ENCODE assay signal across 8 mouse cellular contexts in the genomic region with DNA sequence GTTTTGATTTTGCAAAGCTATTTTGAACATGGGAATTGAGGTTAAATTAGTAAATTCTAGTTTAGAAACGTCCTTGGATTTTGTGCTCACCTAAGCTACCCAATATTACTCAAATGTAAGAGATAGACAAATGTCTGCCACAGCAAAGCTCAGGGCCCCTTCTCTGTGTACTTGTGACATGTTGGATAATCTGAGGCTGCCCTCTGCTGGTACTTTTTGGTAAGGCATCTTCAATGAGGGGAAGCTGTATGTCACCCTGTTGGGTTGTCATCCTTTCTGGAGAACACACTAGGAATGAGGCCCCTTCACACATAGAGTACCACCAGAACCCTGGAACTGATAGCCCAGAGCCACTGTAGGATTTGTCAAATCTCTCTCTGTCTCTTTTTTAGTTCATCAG. TPM values are rescaled to one million over a fixed set of nuclear protein-coding genes. Genes with fewer than 3 reads are reported as not detected.
DNase-seq lines count a peak whose midpoint lies in the region; ATAC-seq and TF ChIP-seq lines count a peak whose summit lies in the region.

No protein-coding gene starts in this region.

- TF ChIP-seq CTCF in cortical plate, adult 2 months (IDR thresholded peaks at IDR 0.05; ENCODE audit: extremely low read depth, insufficient read depth, low read length), result peak; percentile 91
- peak; percentile 56 for TF ChIP-seq CTCF in lung, adult 2 months (IDR thresholded peaks at IDR 0.05; ENCODE audit: insufficient read depth, low read length)

- H3K4me3 ChIP-seq in cortical plate, adult 2 months (ENCODE audit: insufficient read depth, low read length), result no peak overlapping the region
- no peak overlapping the region for H3K4me3 ChIP-seq in lung, adult 2 months (replicated peaks; ENCODE audit: extremely low read depth, low read depth, low read length)

- H3K4me1 ChIP-seq in cortical plate, adult 2 months (ENCODE audit: control insufficient read depth, insufficient read depth, low read length), result no peaks in the 10 kb centered on the region
- peaks cover 5% of the 10 kb centered on the region; the same call in 1 of the 2 replicates for H3K4me1 ChIP-seq in lung, adult 2 months (ENCODE audit: control insufficient read depth, insufficient read depth, low read length)

- no peak for TF ChIP-seq POLR2A in cortical plate, adult 2 months (IDR thresholded peaks at IDR 0.05; ENCODE audit: extremely low read depth, insufficient read depth, low read length)
- no peak for TF ChIP-seq POLR2A in lung, adult 2 months (IDR thresholded peaks at IDR 0.05; ENCODE audit: borderline replicate concordance, extremely low read depth, low read depth, low read length)

- peak; percentile 67 for ATAC-seq in CD4-positive, CD25-positive, alpha-beta regulatory T cell, adult 4 months
- ATAC-seq in granulocyte monocyte progenitor cell, adult 5-6 weeks (replicated peaks; ENCODE audit: poor library complexity, severe bottlenecking), result peak; percentile 80

- peak; percentile 79 to 95 for DNase-seq in adrenal gland, adult (ENCODE audit: inconsistent age in 2 of 2, low spot score in 1 of 2)
- DNase-seq in kidney, postnatal 10 days, result peak; percentile 90
- DNase-seq in lung, adult 2 months, result peak; percentile 75
- DNase-seq in ovary, postnatal 14 days (ENCODE audit: low spot score), result peak; percentile 88
- DNase-seq in thymus, postnatal 14 days, result peak; percentile 91

- 6% methylated on average over 1 of the region's 1 CpGs for WGBS in lung, adult 2 months

- no peak overlapping the region for H3K27ac ChIP-seq in cortical plate, adult 2 months (ENCODE audit: insufficient read depth, low read length)

RNA-seq across cellular contexts. Expression of gene Anxa2, which starts 26.9 kb away (rescaled TPM):
- polyA plus RNA-seq in CD4-positive, CD25-positive, alpha-beta regulatory T cell, adult 4 months (2017; shearing (Covaris generic)), result 100 to 1,000 TPM in 1 of 2 experiments, 10 to 100 TPM in 1; 95.7 to 127 TPM
- 18.0 and 23.7 TPM in 2 replicates for polyA plus RNA-seq in cortical plate, adult 2 months (2012; rRNA removed)
- 119 and 132 TPM in 2 replicates for total RNA-seq in granulocyte monocyte progenitor cell, adult 5-6 weeks (2014; fragmentation: Nextera tagmentation)
- total RNA-seq in granulocyte monocyte progenitor cell, adult 5-6 weeks (2017), result 95.9 and 98.4 TPM in 2 replicates
- 352 and 457 TPM in 2 replicates for polyA plus RNA-seq in lung, adult 2 months (2012; rRNA removed)
